Mouse (Mus musculus) intestine, embryonic 16.5 days (tissue): Measurements from ENCODE around the gene Btbd35f5. TPM values are rescaled to one million over a fixed set of nuclear protein-coding genes. Genes with fewer than 3 reads are reported as not detected.
"Not testable (repeated sequence)": the region's sequence is repeated elsewhere in the genome, so short reads cannot be mapped to it uniquely, and the experiment has no call there.

Experiments
- ATAC-seq: fragments of 200-750 bp; cut with Nextera tagmentation; 2 replicates; pipeline ENCODE4 v1.8.0; 2017; ENCODE audit warnings: moderate TSS enrichment, moderate library complexity
- H3K27ac ChIP-seq: fragments of 300-500 bp; sonication (generic); 2 replicates; pipeline ENCODE4 v1.5.1; 2014; ENCODE audit warnings: mild to moderate bottlenecking, low read length
- H3K27me3 ChIP-seq: fragments of 300-500 bp; sonication (generic); replicated peaks from 2 replicates; pipeline ENCODE4 v1.6.1; 2014; ENCODE audit warnings: low read length, control low read depth, mixed read lengths; ENCODE audit not compliant: control insufficient read depth, insufficient read depth
- H3K36me3 ChIP-seq: fragments of 300-500 bp; sonication (generic); 2 replicates; pipeline ENCODE4 v1.6.1; 2014; ENCODE audit warnings: low read length, control low read depth; ENCODE audit not compliant: control insufficient read depth, insufficient read depth
- H3K4me1 ChIP-seq: fragments of 300-500 bp; sonication (generic); 2 replicates; pipeline ENCODE4 v1.6.1; 2014; ENCODE audit warnings: low read length, control low read depth, mixed read lengths; ENCODE audit not compliant: control insufficient read depth, insufficient read depth
- H3K4me2 ChIP-seq: fragments of 300-500 bp; sonication (generic); 2 replicates; pipeline ENCODE4 v1.6.1; 2014; ENCODE audit warnings: low read depth, low read length, control low read depth
- H3K4me3 ChIP-seq: fragments of 300-500 bp; sonication (generic); 2 replicates; pipeline ENCODE4 v1.5.1; 2014; ENCODE audit warnings: mild to moderate bottlenecking, low read length
- H3K9ac ChIP-seq: fragments of 300-500 bp; sonication (generic); 2 replicates; pipeline ENCODE4 v1.6.1; 2014; ENCODE audit warnings: low read depth, low read length
- H3K9me3 ChIP-seq: fragments of 300-500 bp; sonication (generic); 2 replicates; pipeline ENCODE4 v1.6.1; 2016; ENCODE audit warnings: low read length, control low read depth; ENCODE audit not compliant: control insufficient read depth
- WGBS: fragments of 180-500 bp; shearing (Covaris S2); extraction: QIAGEN DNeasy Blood & Tissue Kit; methylation state at CpG from one replicate; pipeline ENCODE4 v1.1.7; 2014; 5-methylcytosine and 5-hydroxymethylcytosine counted together
- polyA plus RNA-seq: library from polyadenylated mRNA; unstranded; fragments of >200 nt; fragmentation: Nextera tagmentation; extraction: Ambion mirVana; gene quantifications from 2 replicates; pipeline ENCODE4 v1.2.1, GENCODE M21; 2015

The Btbd35f5 gene
- polyA plus RNA-seq, result not detected in 2 replicates

DNA sequence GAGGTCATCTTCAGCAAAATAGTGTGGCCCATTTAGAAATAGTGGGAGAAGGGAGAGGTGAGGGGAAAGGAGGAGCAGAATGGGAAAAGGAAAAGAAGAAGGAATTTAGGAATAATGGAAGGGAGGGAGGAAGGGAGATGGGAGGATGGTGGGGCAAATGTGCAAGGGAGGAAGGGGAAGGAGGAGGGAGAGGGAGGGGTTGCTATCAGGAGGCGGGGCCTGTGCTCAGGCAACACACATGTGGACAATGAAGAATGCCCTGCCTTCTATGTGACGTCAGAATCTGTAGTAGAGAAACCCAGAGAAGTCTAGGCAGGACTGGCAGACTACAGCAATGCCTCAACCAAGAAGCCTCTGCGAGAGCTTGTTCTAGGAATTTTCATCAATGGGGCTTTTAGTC lies at the start of gene Btbd35f5:
Gene Btbd35f5 (plus strand): TSS at position 301 of the 400 bp plus-strand sequence.
- H3K9ac ChIP-seq, H3K27me3 ChIP-seq, H3K4me2 ChIP-seq, H3K4me1 ChIP-seq, H3K4me3 ChIP-seq, H3K27ac ChIP-seq, H3K36me3 ChIP-seq, ATAC-seq, H3K9me3 ChIP-seq: not testable (repeated sequence)
- no CpG with 5 or more reads among the region's 3 CpGs for WGBS

DNA sequence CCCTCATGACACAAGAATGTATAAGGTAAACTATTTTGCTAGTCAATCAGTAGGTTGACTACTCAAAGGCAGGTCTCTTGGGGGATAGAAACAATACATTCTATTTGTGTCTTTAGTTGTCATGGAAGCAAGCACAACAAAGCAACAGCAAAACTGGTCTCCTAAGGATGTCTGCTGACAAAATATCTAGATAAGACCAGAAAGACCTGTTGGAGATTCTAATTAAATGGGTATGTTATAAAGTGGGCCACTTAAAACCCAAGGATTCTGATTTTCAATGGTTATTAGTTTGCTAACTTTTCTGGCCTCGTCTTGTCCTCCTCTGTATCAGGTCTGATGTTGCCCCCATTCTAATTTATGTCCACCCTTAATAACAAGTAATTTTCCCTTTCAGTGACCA lies 32.2 kb upstream of the Btbd35f5 start, which contains the start of gene Gm21789:
Gene Gm21789 (plus strand): TSS at position 301 of the 400 bp plus-strand sequence.
- H3K9ac ChIP-seq, H3K4me2 ChIP-seq, H3K4me1 ChIP-seq, ATAC-seq, H3K27ac ChIP-seq, H3K27me3 ChIP-seq, H3K36me3 ChIP-seq, H3K4me3 ChIP-seq, H3K9me3 ChIP-seq: not testable (repeated sequence)
- WGBS, result no CpG with 5 or more reads among the region's 1 CpGs

Other genes starting within 250 kb of the Btbd35f5 start
- not detected in 2 replicates for gene Btbd35f21, start 247.8 kb upstream of the Btbd35f5 start, polyA plus RNA-seq
- gene Btbd35f30, start 79.3 kb upstream of the Btbd35f5 start, polyA plus RNA-seq, result not detected in 2 replicates
- gene Gm21789, start 32.1 kb upstream of the Btbd35f5 start, polyA plus RNA-seq, result not detected in 2 replicates